Mouse (Mus musculus) common myeloid progenitor, adult 5-6 weeks (primary cell): Measurements from ENCODE around the gene Zc3h18. TPM values are rescaled to one million over a fixed set of nuclear protein-coding genes. Genes with fewer than 3 reads are reported as not detected.

Experiments
- ATAC-seq: replicated peaks from 2 replicates; pipeline ENCODE4 v1.8.0; 2016; ENCODE audit warnings: low read depth, mild to moderate bottlenecking, moderate TSS enrichment, inconsistent platforms; ENCODE audit not compliant: poor library complexity, severe bottlenecking
- total RNA-seq: library from RNA; stranded (forward); fragments of 200-1000, 187-1606 nt; gene quantifications from 2 replicates; pipeline ENCODE4 v1.2.3, GENCODE M21; 2017

Gene Zc3h18
- total RNA-seq, 1 experiment from 2014 or later: 81.0 TPM

GRCm38 (mm10) chr8:122383039-122383438 is 6.6 kb downstream of the Zc3h18 start:
- ATAC-seq: no peak

GRCm38 (mm10) chr8:122389357-122389756 is 12.9 kb downstream of the Zc3h18 start:
- ATAC-seq: no peak

GRCm38 (mm10) chr8:122390758-122391157 is 14.3 kb downstream of the Zc3h18 start:
- no peak for ATAC-seq

GRCm38 (mm10) chr8:122393717-122394116 is 17.3 kb downstream of the Zc3h18 start:
- no peak for ATAC-seq

GRCm38 (mm10) chr8:122395291-122395690 is 18.9 kb downstream of the Zc3h18 start:
- ATAC-seq: no peak

GRCm38 (mm10) chr8:122398186-122398585 is 21.8 kb downstream of the Zc3h18 start:
- no peak for ATAC-seq

- peak; percentile 53 for ATAC-seq
Measured at GRCm38 (mm10) chr8:122405146-122405805, 28.9 kb downstream of the Zc3h18 start.

GRCm38 (mm10) chr8:122407678-122408077 is 31.3 kb downstream of the Zc3h18 start:
- no peak for ATAC-seq

GRCm38 (mm10) chr8:122414311-122414710 is 37.9 kb downstream of the Zc3h18 start:
- no peak for ATAC-seq

- ATAC-seq: peak; percentile 61
Measured at GRCm38 (mm10) chr8:122415554-122415953, 39.1 kb downstream of the Zc3h18 start.

GRCm38 (mm10) chr8:122419881-122420555 is 43.6 kb downstream of the Zc3h18 start:
- ATAC-seq: no peak

GRCm38 (mm10) chr8:122421376-122422070 is 45.1 kb downstream of the Zc3h18 start, which contains the start of gene Il17c:
TSS of gene Il17c (plus strand) at chr8:122422020.
- no peak for ATAC-seq

- no peak for ATAC-seq
Measured at GRCm38 (mm10) chr8:122423217-122423616, 46.8 kb downstream of the Zc3h18 start.

GRCm38 (mm10) chr8:122423659-122424058 is 47.2 kb downstream of the Zc3h18 start:
- no peak for ATAC-seq

GRCm38 (mm10) chr8:122426145-122426544 is 49.7 kb downstream of the Zc3h18 start:
- ATAC-seq: no peak

GRCm38 (mm10) chr8:122427607-122428006 is 51.2 kb downstream of the Zc3h18 start:
- no peak for ATAC-seq

GRCm38 (mm10) chr8:122428163-122428562 is 51.8 kb downstream of the Zc3h18 start:
- no peak for ATAC-seq

GRCm38 (mm10) chr8:122430058-122430636 is 53.7 kb downstream of the Zc3h18 start:
- ATAC-seq: peak; percentile 63

GRCm38 (mm10) chr8:122430646-122431045 is 54.2 kb downstream of the Zc3h18 start:
- no peak for ATAC-seq

GRCm38 (mm10) chr8:122431694-122432442 is 55.5 kb downstream of the Zc3h18 start:
- no peak for ATAC-seq
